Mouse (Mus musculus) intestine, embryonic 16.5 days (tissue): Measurements from ENCODE around the gene Bcl11a. TPM values are rescaled to one million over a fixed set of nuclear protein-coding genes. Genes with fewer than 3 reads are reported as not detected.

ENCODE experiments used
- ATAC-seq: fragments of 200-750 bp; cut with Nextera tagmentation; 2 replicates; pipeline ENCODE4 v1.8.0; 2017; ENCODE audit warnings: moderate TSS enrichment, moderate library complexity
- H3K27ac ChIP-seq: fragments of 300-500 bp; sonication (generic); 2 replicates; pipeline ENCODE4 v1.5.1; 2014; ENCODE audit warnings: mild to moderate bottlenecking, low read length
- H3K27me3 ChIP-seq: fragments of 300-500 bp; sonication (generic); replicated peaks from 2 replicates; pipeline ENCODE4 v1.6.1; 2014; ENCODE audit warnings: low read length, control low read depth, mixed read lengths; ENCODE audit not compliant: control insufficient read depth, insufficient read depth
- H3K36me3 ChIP-seq: fragments of 300-500 bp; sonication (generic); 2 replicates; pipeline ENCODE4 v1.6.1; 2014; ENCODE audit warnings: low read length, control low read depth; ENCODE audit not compliant: control insufficient read depth, insufficient read depth
- H3K4me1 ChIP-seq: fragments of 300-500 bp; sonication (generic); 2 replicates; pipeline ENCODE4 v1.6.1; 2014; ENCODE audit warnings: low read length, control low read depth, mixed read lengths; ENCODE audit not compliant: control insufficient read depth, insufficient read depth
- H3K4me2 ChIP-seq: fragments of 300-500 bp; sonication (generic); 2 replicates; pipeline ENCODE4 v1.6.1; 2014; ENCODE audit warnings: low read depth, low read length, control low read depth
- H3K4me3 ChIP-seq: fragments of 300-500 bp; sonication (generic); 2 replicates; pipeline ENCODE4 v1.5.1; 2014; ENCODE audit warnings: mild to moderate bottlenecking, low read length
- H3K9ac ChIP-seq: fragments of 300-500 bp; sonication (generic); 2 replicates; pipeline ENCODE4 v1.6.1; 2014; ENCODE audit warnings: low read depth, low read length
- H3K9me3 ChIP-seq: fragments of 300-500 bp; sonication (generic); 2 replicates; pipeline ENCODE4 v1.6.1; 2016; ENCODE audit warnings: low read length, control low read depth; ENCODE audit not compliant: control insufficient read depth
- WGBS: fragments of 180-500 bp; shearing (Covaris S2); extraction: QIAGEN DNeasy Blood & Tissue Kit; methylation state at CpG from one replicate; pipeline ENCODE4 v1.1.7; 2014; 5-methylcytosine and 5-hydroxymethylcytosine counted together
- polyA plus RNA-seq: library from polyadenylated mRNA; unstranded; fragments of >200 nt; fragmentation: Nextera tagmentation; extraction: Ambion mirVana; gene quantifications from 2 replicates; pipeline ENCODE4 v1.2.1, GENCODE M21; 2015

The Bcl11a gene
- polyA plus RNA-seq, 1 experiment from 2014 or later = 14.8 TPM

- Histone ChIP-seq H3K9me3 (no peaks in the 10 kb centered on the region), H3K36me3 (no peaks in the 10 kb centered on the region), H3K27ac (no peak overlapping the region), H3K9ac (no peak overlapping the region), H3K4me3 (no peak overlapping the region), H3K4me2 (no peak overlapping the region), H3K27me3 (no peaks in the 10 kb centered on the region), H3K4me1 (peaks cover 20% of the 10 kb centered on the region)
- ATAC-seq = no peak
- WGBS = 62% methylated on average over 3 of the region's 3 CpGs
Measured at GRCm38 (mm10) chr11:24084077-24084476, 6.2 kb downstream of the Bcl11a start.

GRCm38 (mm10) chr11:24084590-24084989, 6.7 kb downstream of the Bcl11a start:
- H3K27ac ChIP-seq = no peak overlapping the region
- H3K4me2 ChIP-seq = no peak overlapping the region
- no peak for ATAC-seq
- no peaks in the 10 kb centered on the region for H3K36me3 ChIP-seq
- peaks cover 20% of the 10 kb centered on the region for H3K4me1 ChIP-seq
- no peaks in the 10 kb centered on the region for H3K9me3 ChIP-seq
- WGBS = 70% methylated on average over 4 of the region's 4 CpGs
- H3K4me3 ChIP-seq = no peak overlapping the region
- no peaks in the 10 kb centered on the region for H3K27me3 ChIP-seq
- H3K9ac ChIP-seq = no peak overlapping the region

- no peaks in the 10 kb centered on the region for H3K9me3 ChIP-seq
- peaks cover 13% of the 10 kb centered on the region for H3K4me1 ChIP-seq
- H3K4me3 ChIP-seq = no peak overlapping the region
- H3K36me3 ChIP-seq = no peaks in the 10 kb centered on the region
- H3K27me3 ChIP-seq = no peaks in the 10 kb centered on the region
- no peak overlapping the region for H3K9ac ChIP-seq
- no peak overlapping the region for H3K27ac ChIP-seq
- WGBS = 47% methylated on average over 6 of the region's 6 CpGs
- no peak overlapping the region for H3K4me2 ChIP-seq
- no peak for ATAC-seq
Measured at GRCm38 (mm10) chr11:24085986-24086385, 8.1 kb downstream of the Bcl11a start.

- H3K9me3 ChIP-seq = no peaks in the 10 kb centered on the region
- no peak overlapping the region for H3K9ac ChIP-seq
- H3K27ac ChIP-seq = peak overlapping the region; percentile 27; the same call in 1 of the 2 replicates
- peak; percentile 24; the same call in 1 of the 2 replicates for ATAC-seq
- 53% methylated on average over 4 of the region's 4 CpGs for WGBS
- H3K4me1 ChIP-seq = peaks cover 13% of the 10 kb centered on the region
- no peaks in the 10 kb centered on the region for H3K36me3 ChIP-seq
- no peaks in the 10 kb centered on the region for H3K27me3 ChIP-seq
- H3K4me2 ChIP-seq = no peak overlapping the region
- H3K4me3 ChIP-seq = no peak overlapping the region
Measured at GRCm38 (mm10) chr11:24087069-24087468, 9.2 kb downstream of the Bcl11a start.

GRCm38 (mm10) chr11:24090443-24090842, 12.6 kb downstream of the Bcl11a start:
- no peaks in the 10 kb centered on the region for H3K9me3 ChIP-seq
- WGBS = 74% methylated on average over 4 of the region's 4 CpGs
- peaks cover 23% of the 10 kb centered on the region for H3K4me1 ChIP-seq
- no peaks in the 10 kb centered on the region for H3K36me3 ChIP-seq
- no peak overlapping the region for H3K4me2 ChIP-seq
- no peaks in the 10 kb centered on the region for H3K27me3 ChIP-seq
- H3K4me3 ChIP-seq = no peak overlapping the region
- no peak overlapping the region for H3K9ac ChIP-seq
- H3K27ac ChIP-seq = no peak overlapping the region
- no peak for ATAC-seq

- Histone ChIP-seq H3K9ac (no peak overlapping the region), H3K4me2 (no peak overlapping the region; the same call in 1 of the 2 replicates), H3K27me3 (no peaks in the 10 kb centered on the region), H3K27ac (no peak overlapping the region), H3K4me3 (no peak overlapping the region), H3K9me3 (no peaks in the 10 kb centered on the region), H3K4me1 (peaks cover 23% of the 10 kb centered on the region), H3K36me3 (no peaks in the 10 kb centered on the region)
- 0 out of 2 replicates have a peak, but pooled peaks have one; percentile 41 for ATAC-seq
- WGBS = 47% methylated on average over 15 of the region's 15 CpGs
Measured at GRCm38 (mm10) chr11:24091393-24092080, 13.7 kb downstream of the Bcl11a start.

GRCm38 (mm10) chr11:24092618-24093017, 14.8 kb downstream of the Bcl11a start:
- H3K4me2 ChIP-seq = no peak overlapping the region
- H3K27ac ChIP-seq = no peak overlapping the region
- H3K9ac ChIP-seq = no peak overlapping the region
- ATAC-seq = peak; percentile 57; the same call in 1 of the 2 replicates
- no peaks in the 10 kb centered on the region for H3K36me3 ChIP-seq
- 47% methylated on average over 3 of the region's 3 CpGs for WGBS
- no peaks in the 10 kb centered on the region for H3K27me3 ChIP-seq
- H3K4me3 ChIP-seq = no peak overlapping the region
- no peaks in the 10 kb centered on the region for H3K9me3 ChIP-seq
- H3K4me1 ChIP-seq = peaks cover 28% of the 10 kb centered on the region

- 55% methylated on average over 5 of the region's 5 CpGs for WGBS
- Histone ChIP-seq H3K9me3 (no peaks in the 10 kb centered on the region), H3K27ac (no peak overlapping the region), H3K4me3 (no peak overlapping the region), H3K36me3 (no peaks in the 10 kb centered on the region), H3K4me2 (no peak overlapping the region), H3K27me3 (no peaks in the 10 kb centered on the region), H3K9ac (no peak overlapping the region), H3K4me1 (peaks cover 33% of the 10 kb centered on the region)
- ATAC-seq = no peak
Measured at GRCm38 (mm10) chr11:24094086-24094487, 16.2 kb downstream of the Bcl11a start.

GRCm38 (mm10) chr11:24095236-24095635, 17.4 kb downstream of the Bcl11a start:
- Histone ChIP-seq H3K4me3 (no peak overlapping the region), H3K9ac (no peak overlapping the region), H3K4me1 (peaks cover 35% of the 10 kb centered on the region), H3K27ac (0 out of 2 replicates have a peak overlapping the region, but pooled peaks have one; percentile 39), H3K4me2 (peak overlapping the region; percentile 4; the same call in 1 of the 2 replicates), H3K9me3 (no peaks in the 10 kb centered on the region), H3K27me3 (no peaks in the 10 kb centered on the region), H3K36me3 (no peaks in the 10 kb centered on the region)
- 35% methylated on average over 9 of the region's 9 CpGs for WGBS
- ATAC-seq = no peak
